Mouse (Mus musculus): ENCODE data around the gene Rasa3.

Gene Rasa3

DNA sequence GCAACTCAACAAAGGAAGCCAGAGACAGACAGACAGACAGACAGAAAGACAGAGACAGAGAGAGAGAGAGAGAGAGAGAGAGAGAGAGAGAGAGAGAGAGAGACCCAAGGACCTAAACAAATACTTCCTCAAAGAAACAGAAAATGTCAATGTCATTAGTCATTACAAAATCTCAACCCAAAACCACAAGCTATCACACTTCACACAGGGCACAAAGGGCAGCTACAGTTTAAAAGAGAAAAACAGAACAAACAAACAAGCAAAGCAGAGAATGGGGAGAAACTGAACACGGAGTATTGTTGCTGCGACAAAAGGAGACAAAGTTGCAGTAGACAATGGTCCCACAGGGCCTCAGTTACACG is 28.3 kb downstream of the Rasa3 start:
- no peak for DNase-seq (ENCODE audit: low spot score in 2 of 2)

GRCm38 (mm10) chr8:13648377-13649153 is 28.8 kb downstream of the Rasa3 start:
- DNase-seq (ENCODE audit: low spot score in 2 of 2) = no peak

DNA sequence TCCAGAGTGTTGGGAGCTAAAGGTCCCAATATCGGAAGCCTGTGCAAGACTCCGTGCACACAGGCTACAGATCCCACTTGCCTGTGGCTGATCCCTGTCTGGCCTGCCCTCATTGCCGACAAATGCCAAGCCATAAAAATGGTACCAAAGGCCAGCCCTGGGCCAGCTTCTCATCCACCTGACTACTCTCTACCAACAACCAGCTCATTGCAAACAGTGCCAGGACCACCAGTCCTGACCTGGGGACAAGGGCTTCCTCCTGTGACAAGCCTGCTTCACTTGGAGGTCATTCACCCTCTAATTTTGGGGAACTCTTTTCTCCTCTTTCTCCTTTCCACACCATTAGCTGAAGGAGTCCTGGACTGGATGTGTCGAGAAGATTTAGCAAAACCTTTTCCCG is 29.8 kb downstream of the Rasa3 start:
- no peak for DNase-seq (ENCODE audit: low spot score in 2 of 2)

DNA sequence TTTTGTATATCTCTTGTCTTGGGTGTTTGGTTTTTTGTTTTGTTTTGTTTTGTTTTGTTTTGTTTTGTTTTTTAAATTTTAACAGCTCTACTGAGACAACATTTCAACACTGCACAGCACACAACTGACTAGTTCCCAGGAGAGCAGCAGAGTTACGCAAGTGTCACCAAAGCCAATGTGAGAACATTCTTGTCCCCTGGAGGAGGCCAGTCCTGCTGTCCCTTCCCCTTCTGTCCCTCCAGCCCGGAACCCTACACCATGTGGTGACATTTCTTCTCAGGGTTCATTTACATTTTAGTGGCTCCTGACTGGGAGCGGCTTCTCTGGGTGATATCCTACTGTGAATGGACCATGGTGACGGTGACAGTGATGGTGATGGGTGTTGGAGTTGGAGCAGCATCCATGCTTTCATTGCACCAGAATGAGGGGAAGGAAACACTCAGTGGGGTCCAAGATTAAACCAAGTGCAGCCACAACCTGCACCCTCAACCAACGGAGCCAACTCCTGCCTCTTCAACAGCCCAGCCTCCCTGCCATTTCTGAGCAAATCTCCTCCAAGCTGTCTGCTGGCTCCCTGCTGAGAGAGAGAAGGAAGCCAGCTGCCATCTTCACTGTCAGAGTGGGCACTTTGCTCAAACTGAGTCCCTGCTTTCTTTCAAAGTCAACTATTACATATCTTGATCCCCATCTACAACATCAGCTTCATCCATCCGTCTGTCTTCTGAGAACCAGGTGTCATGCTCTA is 32.3 kb downstream of the Rasa3 start:
- no peak for DNase-seq (ENCODE audit: low spot score in 2 of 2)

- peak in 1 of 2 experiments; percentile 59 for DNase-seq (ENCODE audit: low spot score in 2 of 2)
These were observed 33.2 kb downstream of the Rasa3 start for GRCm38 (mm10) chr8:13644155-13644554.

DNA sequence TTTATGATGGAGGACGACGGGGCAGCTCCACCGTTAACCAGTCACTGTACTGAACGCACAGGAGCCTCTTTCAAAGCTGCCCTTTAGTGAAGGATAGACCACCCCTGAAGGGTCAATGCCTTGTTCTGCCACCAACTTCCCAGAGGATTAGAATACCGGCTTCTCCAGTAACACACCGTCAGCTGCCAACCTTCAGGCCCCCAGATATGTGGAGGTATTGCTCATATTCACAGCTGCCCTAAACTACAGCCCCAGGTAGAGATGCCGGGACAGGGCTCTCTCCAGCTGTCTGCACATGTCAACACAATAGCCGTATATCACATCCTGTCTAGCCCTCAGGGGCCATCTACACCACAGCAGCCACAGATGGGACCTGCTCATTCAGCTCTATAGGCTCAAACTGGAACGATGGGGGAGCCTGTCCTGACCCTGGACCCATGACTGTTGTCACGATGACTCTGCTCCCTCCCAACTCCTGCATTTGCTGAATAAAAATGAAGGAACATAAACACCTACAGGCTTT is 34.7 kb downstream of the Rasa3 start:
- DNase-seq (ENCODE audit: low spot score in 2 of 2) = no peak

DNA sequence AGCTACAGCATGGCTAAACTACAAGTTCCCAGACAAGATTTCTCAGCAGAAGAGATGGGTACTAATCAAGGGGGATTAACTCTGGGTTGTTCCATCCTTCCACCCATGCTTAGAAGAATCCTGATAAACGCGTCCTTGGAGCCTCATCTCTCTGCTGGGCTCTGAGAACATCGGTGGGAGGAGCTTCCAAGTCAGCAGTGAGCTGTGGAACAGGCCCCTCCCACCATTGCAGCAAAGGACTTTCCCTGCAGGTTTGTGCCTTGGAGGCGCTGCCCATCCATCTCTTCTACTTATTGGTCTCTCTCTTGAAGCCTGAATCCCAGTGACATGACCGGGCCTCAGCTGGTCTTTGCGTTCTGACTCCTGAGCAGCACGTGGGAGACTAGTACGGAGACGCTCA is 36.2 kb downstream of the Rasa3 start:
- no peak for DNase-seq (ENCODE audit: low spot score in 2 of 2)

DNA sequence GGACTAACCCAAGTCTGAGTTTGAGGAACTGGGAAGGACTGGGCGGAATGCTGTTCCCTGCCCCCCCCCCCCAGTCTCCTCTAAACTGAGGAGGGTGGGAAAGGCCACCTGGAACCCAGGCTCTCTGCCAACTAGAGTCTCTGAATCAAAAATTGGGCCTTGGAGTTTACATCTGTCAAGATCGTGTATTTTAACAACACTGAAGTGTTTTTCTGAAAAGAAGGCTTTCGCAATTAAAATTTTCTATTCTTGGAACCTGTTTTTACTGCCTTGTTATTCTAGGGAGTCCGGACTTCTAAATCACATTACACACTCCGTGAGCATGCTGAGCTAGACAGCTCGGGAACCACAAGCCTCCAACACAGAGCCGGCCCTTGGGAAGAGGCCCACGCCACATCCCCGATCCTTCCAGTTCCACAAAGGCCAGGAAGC is 36.9 kb downstream of the Rasa3 start:
- peak in 1 of 2 experiments; percentile 63 for DNase-seq (ENCODE audit: low spot score in 2 of 2)

- DNase-seq (ENCODE audit: low spot score in 2 of 2) = no peak
These were observed 44.3 kb downstream of the Rasa3 start for GRCm38 (mm10) chr8:13633107-13633506.

DNA sequence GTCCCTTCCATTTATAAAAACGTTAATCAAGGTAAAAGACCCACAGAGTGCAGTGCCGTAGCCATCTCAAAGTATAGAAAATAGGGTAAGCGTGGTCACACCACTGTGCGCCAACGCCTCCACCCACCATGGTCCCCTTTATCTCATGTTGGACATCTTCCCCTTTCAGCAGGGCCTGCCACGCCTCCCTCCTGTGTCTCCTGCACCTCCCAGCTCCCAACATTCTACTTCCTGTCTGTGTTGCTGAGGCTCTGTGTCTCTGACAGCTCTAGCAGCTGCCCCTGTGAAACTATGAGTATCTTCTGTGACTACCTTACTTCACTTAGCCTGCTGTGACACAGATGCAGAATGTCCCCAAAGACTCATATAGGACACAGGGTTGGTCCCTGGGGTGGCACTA is 45.1 kb downstream of the Rasa3 start:
- no peak for DNase-seq (ENCODE audit: low spot score in 2 of 2)

DNA sequence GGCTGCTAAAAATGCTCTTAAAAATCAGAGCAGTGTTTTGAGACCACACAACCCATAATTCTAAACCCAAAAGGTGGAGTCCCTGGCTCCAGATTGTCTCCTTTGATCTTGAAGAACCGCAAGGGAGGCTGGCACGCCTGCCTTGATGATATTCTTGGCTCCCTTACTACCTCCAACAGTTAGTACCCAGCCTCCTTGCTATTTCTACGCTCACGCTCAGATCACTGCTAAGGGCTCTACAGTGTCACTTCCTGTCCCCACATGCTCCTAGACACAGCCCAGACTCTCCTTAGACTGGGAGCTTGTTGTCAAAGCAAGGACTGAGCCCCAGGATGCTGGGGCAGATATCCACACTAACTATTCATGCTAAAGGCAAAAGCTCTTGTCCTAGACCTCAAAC is 46.6 kb downstream of the Rasa3 start:
- no peak for DNase-seq (ENCODE audit: low spot score in 2 of 2)

DNA sequence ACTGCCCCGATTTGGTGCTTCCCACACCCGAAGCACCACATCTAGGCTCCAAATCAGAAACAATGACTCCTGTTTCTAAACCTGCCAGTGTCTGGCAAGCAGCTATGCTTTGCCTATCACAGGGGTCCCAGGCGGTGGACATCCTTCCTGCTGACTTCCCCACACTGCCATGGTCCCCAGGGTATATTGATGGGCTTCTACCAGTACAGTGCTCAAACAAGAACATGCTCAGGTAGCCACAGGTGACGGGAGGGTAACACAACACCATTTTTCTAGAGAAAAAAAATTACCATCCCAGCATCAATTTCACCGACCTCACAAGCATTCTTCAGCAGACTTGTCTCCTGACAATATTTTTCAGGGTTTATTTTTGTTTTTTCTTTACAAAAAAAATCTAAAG is 47.2 kb downstream of the Rasa3 start:
- no peak for DNase-seq (ENCODE audit: low spot score in 2 of 2)

- no peak for DNase-seq (ENCODE audit: low spot score in 2 of 2)
These were observed 47.9 kb downstream of the Rasa3 start for GRCm38 (mm10) chr8:13629351-13630090.

- DNase-seq (ENCODE audit: low spot score in 2 of 2) = no peak
These were observed 49.3 kb downstream of the Rasa3 start for GRCm38 (mm10) chr8:13628067-13628466.

- no peak for DNase-seq (ENCODE audit: low spot score in 2 of 2)
These were observed 49.8 kb downstream of the Rasa3 start for GRCm38 (mm10) chr8:13627591-13627990.

DNA sequence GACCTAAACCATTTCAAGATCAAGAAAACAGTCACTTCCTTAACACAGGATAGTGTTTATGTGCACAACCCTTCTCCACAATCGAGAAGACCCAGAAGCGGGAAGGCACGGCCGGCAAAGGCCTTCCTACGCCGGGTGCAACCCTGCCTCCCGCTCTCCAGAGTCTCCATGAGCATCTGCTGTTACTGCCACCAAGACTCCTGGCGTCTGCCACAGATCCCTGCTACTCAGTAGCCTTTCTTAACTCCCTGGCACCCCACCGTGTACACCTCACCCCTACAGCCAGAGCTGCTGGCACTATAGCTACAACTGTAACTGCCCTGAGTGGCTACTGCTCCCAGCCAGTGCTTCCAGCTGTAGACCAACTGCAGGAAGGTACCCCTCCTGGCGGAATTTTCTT is 51.3 kb downstream of the Rasa3 start:
- no peak for DNase-seq (ENCODE audit: low spot score in 2 of 2)

- no peak for DNase-seq (ENCODE audit: low spot score in 2 of 2)
These were observed 52.0 kb downstream of the Rasa3 start for GRCm38 (mm10) chr8:13625281-13625970.

DNA sequence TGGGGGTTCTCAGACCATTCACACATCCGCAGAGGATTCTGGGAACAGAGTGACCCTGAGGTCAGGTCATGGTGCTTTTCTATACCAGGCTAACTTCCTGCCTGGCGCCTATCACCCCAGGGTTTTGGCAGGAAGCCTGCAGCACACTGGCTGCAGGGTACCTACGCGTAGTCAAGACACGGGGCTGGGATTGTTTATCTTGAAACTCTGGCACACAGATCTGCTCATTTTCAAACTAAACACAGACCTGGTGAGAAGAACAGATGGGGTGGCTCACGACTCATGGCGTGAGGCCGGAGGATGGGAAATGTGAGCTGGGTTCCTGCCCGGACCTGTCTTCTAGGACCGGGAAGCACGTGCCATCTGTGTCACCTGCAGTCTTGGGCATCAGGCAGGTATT is 52.5 kb downstream of the Rasa3 start:
- peak in 1 of 2 experiments; percentile 38 for DNase-seq (ENCODE audit: low spot score in 2 of 2)

GRCm38 (mm10) chr8:13623911-13624421 is 53.4 kb downstream of the Rasa3 start:
- peak in 1 of 2 experiments; percentile 66 for DNase-seq (ENCODE audit: low spot score in 2 of 2)

DNA sequence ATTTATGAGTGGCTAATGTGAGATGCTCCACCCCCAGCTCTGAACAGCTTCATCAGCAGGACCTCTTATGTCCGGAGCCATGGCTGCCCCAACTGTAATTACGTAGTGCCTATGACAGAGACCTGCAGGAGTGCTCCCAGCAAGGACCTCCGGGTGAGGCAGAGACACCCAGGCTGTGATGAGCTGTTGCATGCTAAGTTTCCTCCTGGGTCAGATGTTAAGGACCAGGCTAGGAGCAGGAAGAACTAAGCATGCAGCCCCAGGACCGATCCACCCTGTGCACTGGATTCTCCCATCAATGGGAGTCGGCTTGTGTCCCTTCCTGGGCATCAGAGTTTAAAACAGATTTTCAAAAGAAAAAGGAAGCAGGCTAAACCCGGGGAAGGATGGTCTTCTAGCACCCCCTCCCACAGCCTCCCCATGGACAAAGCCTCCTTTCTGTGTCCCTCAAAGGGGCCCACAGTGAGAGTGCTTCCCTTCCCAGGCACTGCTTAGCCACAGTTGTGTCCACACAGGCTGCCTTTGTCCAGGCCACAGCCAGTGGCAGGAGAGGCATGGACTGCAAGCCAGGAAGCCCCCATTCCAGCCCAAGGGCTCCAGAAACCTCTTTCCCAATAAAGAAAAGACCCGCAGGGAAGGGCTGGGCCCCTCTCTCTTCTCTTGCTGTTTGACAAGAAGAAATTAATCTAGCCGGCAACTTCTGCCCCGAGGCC is 54.2 kb downstream of the Rasa3 start:
- DNase-seq (ENCODE audit: low spot score in 2 of 2) = no peak

Measured in urinary bladder, adult 18-20 months (tissue).